Mouse (Mus musculus): ENCODE data around the gene Sorcs3. TPM values are rescaled to one million over a fixed set of nuclear protein-coding genes. Genes with fewer than 3 reads are reported as not detected.
A peak's percentile ranks its signal among the peaks of the same experiment; 100 is the strongest.

Gene Sorcs3
- total and polyA plus RNA-seq, 2 experiments from 2014 or later: 18.3 to 25.3 TPM

DNA sequence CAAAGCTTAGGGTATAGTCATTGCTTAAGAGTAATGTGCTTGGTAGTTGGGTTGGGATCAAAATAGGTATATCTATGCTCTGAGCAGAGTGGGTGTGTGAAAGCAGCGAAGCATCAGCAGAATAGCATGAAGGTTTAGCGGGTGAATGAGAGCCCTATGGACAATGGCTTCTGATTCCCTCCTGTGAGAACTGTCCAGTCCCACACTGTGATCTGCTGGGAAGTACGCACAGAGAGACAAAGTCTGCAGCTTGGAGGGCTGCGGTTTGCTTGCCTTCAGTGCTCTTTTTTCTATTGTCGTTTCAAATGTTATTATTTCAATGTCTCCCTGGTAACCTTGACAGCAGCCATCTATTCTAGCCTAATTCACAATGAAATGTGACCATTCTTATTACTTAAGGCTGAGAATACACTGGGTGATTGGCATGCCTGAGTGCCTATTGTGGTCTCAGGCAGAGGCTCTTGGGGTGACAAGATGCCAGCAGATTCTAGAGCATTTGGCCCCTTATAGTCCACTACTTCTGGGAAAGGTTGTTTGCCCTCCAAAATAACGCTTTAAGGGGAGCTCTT is 520.1 kb downstream of the Sorcs3 start:
- Histone ChIP-seq H3K36me3 (ENCODE audit: insufficient read depth, low read length) (no peaks in the 10 kb centered on the region), H3K27me3 (ENCODE audit: insufficient read depth, low read length) (no peaks in the 10 kb centered on the region), H3K27ac (ENCODE audit: low read depth, low read length) (no peak overlapping the region), H3K9ac (replicated peaks; ENCODE audit: low read length, poor library complexity, severe bottlenecking) (no peak overlapping the region), H3K9me3 (ENCODE audit: low read length) (no peaks in the 10 kb centered on the region), H3K4me1 (ENCODE audit: insufficient read depth, low read length) (no peaks in the 10 kb centered on the region; the same call in 1 of the 2 replicates), H3K4me3 (ENCODE audit: low read depth, low read length) (no peak overlapping the region), H3K4me2 (ENCODE audit: low read depth, low read length, poor library complexity, severe bottlenecking) (no peak overlapping the region)
- DNase-seq (ENCODE audit: low spot score) (peak; percentile 16), ATAC-seq (ENCODE audit: low FRiP score) (no peak)
- 22% methylated on average over 6 of the region's 6 CpGs for WGBS
- TF ChIP-seq CTCF (IDR thresholded peaks at IDR 0.05): no peak

DNA sequence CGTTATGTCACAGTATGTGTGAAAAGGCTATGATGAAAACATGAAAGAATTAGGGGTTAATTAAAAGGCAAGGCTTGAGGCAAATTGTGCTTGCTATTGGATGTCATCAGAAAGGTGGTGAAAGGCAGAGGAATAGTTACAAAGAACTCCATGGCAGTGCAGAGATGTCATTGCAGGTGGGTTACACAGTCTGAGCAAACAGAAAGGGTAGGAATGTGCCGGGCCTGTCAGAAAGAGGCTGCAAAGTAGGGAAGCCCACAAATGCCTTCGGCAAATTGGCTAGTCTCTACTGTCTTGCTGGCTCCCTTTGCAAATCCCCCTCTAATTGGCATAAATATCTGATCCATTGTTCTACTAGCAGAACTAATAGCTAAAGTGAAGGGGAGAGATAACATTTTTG is 521.2 kb downstream of the Sorcs3 start:
- TF ChIP-seq CTCF (IDR thresholded peaks at IDR 0.05): no peak
- no peak for DNase-seq (ENCODE audit: low spot score)

DNA sequence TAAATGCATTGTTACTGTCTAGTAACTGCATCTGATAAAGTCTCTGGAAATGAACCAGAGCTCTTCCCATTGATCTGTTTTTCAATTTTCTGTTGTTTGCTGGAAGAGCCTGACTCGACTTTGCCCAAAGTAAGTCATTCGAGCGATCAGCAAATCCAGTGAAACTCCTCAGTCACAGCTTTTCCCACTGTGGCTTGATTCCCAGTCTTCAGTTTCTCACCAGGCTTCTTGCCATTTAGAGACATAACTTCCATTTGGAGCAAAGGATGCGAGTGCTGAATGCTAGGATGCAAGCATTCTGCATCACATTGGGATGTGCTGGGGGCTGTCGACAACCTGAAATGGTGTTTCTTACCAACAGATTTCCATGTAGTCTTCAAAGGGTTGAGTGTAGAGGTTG is 521.8 kb downstream of the Sorcs3 start:
- H3K36me3 ChIP-seq (ENCODE audit: insufficient read depth, low read length): no peaks in the 10 kb centered on the region
- no peak for TF ChIP-seq CTCF (IDR thresholded peaks at IDR 0.05)
- H3K4me1 ChIP-seq (ENCODE audit: insufficient read depth, low read length): no peaks in the 10 kb centered on the region; the same call in 1 of the 2 replicates
- no peaks in the 10 kb centered on the region for H3K27me3 ChIP-seq (ENCODE audit: insufficient read depth, low read length)
- no peak overlapping the region for H3K27ac ChIP-seq (ENCODE audit: low read depth, low read length)
- WGBS: 90% methylated on average over 5 of the region's 5 CpGs
- no peak overlapping the region for H3K9ac ChIP-seq (replicated peaks; ENCODE audit: low read length, poor library complexity, severe bottlenecking)
- H3K4me2 ChIP-seq (ENCODE audit: low read depth, low read length, poor library complexity, severe bottlenecking): no peak overlapping the region
- no peaks in the 10 kb centered on the region for H3K9me3 ChIP-seq (ENCODE audit: low read length)
- no peak overlapping the region for H3K4me3 ChIP-seq (ENCODE audit: low read depth, low read length)
- DNase-seq (ENCODE audit: low spot score): no peak
- no peak for ATAC-seq (ENCODE audit: low FRiP score)

More for the DNA sequence above, 521.2 kb downstream of the Sorcs3 start:
- Histone ChIP-seq H3K4me3 (ENCODE audit: low read depth, low read length) (no peak overlapping the region), H3K27me3 (ENCODE audit: insufficient read depth, low read length) (no peaks in the 10 kb centered on the region), H3K9ac (replicated peaks; ENCODE audit: low read length, poor library complexity, severe bottlenecking) (no peak overlapping the region), H3K27ac (ENCODE audit: low read depth, low read length) (no peak overlapping the region), H3K4me1 (ENCODE audit: insufficient read depth, low read length) (no peaks in the 10 kb centered on the region; the same call in 1 of the 2 replicates), H3K4me2 (ENCODE audit: low read depth, low read length, poor library complexity, severe bottlenecking) (no peak overlapping the region), H3K36me3 (ENCODE audit: insufficient read depth, low read length) (no peaks in the 10 kb centered on the region), H3K9me3 (ENCODE audit: low read length) (no peaks in the 10 kb centered on the region)
- no peak for ATAC-seq (ENCODE audit: low FRiP score)
- 36% methylated on average over 3 of the region's 3 CpGs for WGBS

DNA sequence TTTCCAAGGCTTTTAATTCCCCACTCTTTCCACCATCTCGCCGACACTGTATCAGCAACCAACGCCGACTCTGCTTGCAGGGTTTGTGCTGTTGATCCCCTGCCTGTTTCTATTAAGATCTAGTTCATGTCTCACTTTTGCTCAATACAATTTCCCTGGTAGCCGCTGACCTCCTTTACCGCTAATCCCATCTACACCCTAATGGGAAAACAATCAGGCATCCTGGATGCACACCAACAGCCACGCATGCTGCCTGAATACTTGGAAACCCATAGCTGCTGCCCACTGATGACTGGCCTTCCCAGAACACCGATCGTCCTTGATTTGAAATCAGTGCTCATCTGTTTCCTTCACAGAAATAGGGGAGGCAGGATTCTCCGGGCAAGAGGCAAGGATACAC is 525.9 kb downstream of the Sorcs3 start:
- no peaks in the 10 kb centered on the region for H3K9me3 ChIP-seq (ENCODE audit: low read length)
- no peak for DNase-seq (ENCODE audit: low spot score)
- WGBS: 66% methylated on average over 10 of the region's 10 CpGs

DNA sequence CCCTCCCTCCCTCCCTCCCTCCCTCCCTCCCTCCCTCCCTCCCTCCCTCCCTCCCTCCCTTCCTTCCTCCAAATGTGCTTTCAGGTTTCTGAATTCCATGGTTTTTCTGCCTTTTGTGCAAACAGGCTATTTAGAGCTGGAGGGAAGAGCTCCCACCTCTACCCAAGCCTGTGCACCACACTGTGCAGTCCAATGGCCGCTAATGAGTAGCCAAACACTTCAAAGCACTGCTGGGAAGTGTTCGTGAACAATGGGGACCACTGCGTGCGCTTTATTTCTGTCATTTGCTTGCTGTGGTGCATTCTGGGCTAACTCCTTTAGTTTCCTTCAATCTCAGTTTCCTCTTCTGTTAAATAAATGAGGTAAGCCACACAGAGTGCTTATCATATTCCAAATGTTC is 528.5 kb downstream of the Sorcs3 start:
- DNase-seq (ENCODE audit: low spot score): no peak
- WGBS: 38% methylated on average over 4 of the region's 4 CpGs

More for the DNA sequence above, 525.9 kb downstream of the Sorcs3 start:
- Histone ChIP-seq H3K9ac (replicated peaks; ENCODE audit: low read length, poor library complexity, severe bottlenecking) (no peak overlapping the region), H3K27ac (ENCODE audit: low read depth, low read length) (no peak overlapping the region), H3K36me3 (ENCODE audit: insufficient read depth, low read length) (no peaks in the 10 kb centered on the region), H3K4me1 (ENCODE audit: insufficient read depth, low read length) (no peaks in the 10 kb centered on the region; the same call in 1 of the 2 replicates), H3K27me3 (ENCODE audit: insufficient read depth, low read length) (no peaks in the 10 kb centered on the region), H3K4me3 (ENCODE audit: low read depth, low read length) (no peak overlapping the region), H3K4me2 (ENCODE audit: low read depth, low read length, poor library complexity, severe bottlenecking) (no peak overlapping the region)
- no peak for ATAC-seq (ENCODE audit: low FRiP score)
- TF ChIP-seq CTCF (IDR thresholded peaks at IDR 0.05): no peak

DNA sequence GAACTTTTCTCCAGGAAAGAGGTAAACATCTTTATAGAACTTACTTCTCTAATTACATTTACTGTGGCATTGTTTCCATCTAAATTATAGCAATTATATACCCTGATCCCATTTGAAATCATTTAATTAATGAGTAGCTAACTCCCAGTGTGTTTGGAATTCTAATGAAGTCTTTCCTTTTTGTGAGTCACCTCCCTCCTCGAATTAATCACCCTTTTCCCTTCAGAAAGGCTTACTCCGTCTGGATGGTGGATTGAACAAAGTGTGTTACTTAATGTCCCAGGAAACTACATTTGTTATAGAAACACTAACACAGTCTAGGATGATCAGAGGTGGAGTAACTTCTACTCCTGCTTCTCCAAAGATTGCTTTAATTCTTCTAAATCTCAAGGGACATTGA is 531.7 kb downstream of the Sorcs3 start:
- ATAC-seq (ENCODE audit: low FRiP score): no peak
- no peak overlapping the region for H3K4me2 ChIP-seq (ENCODE audit: low read depth, low read length, poor library complexity, severe bottlenecking)

More for the DNA sequence above, 528.5 kb downstream of the Sorcs3 start:
- TF ChIP-seq CTCF (IDR thresholded peaks at IDR 0.05): no peak
- H3K4me1 ChIP-seq (ENCODE audit: insufficient read depth, low read length): no peaks in the 10 kb centered on the region
- H3K27me3 ChIP-seq (ENCODE audit: insufficient read depth, low read length): no peaks in the 10 kb centered on the region
- no peak overlapping the region for H3K4me2 ChIP-seq (ENCODE audit: low read depth, low read length, poor library complexity, severe bottlenecking)
- no peaks in the 10 kb centered on the region for H3K36me3 ChIP-seq (ENCODE audit: insufficient read depth, low read length)
- no peak overlapping the region for H3K27ac ChIP-seq (ENCODE audit: low read depth, low read length)
- ATAC-seq (ENCODE audit: low FRiP score): no peak
- H3K9me3 ChIP-seq (ENCODE audit: low read length): no peaks in the 10 kb centered on the region
- no peak overlapping the region for H3K9ac ChIP-seq (replicated peaks; ENCODE audit: low read length, poor library complexity, severe bottlenecking)
- H3K4me3 ChIP-seq (ENCODE audit: low read depth, low read length): no peak overlapping the region

More for the DNA sequence above, 531.7 kb downstream of the Sorcs3 start:
- no peaks in the 10 kb centered on the region for H3K9me3 ChIP-seq (ENCODE audit: low read length)
- H3K36me3 ChIP-seq (ENCODE audit: insufficient read depth, low read length): no peaks in the 10 kb centered on the region
- no peak overlapping the region for H3K9ac ChIP-seq (replicated peaks; ENCODE audit: low read length, poor library complexity, severe bottlenecking)
- TF ChIP-seq CTCF (IDR thresholded peaks at IDR 0.05): no peak
- no peak overlapping the region for H3K4me3 ChIP-seq (ENCODE audit: low read depth, low read length)
- WGBS: 31% methylated on average over 2 of the region's 2 CpGs
- no peaks in the 10 kb centered on the region for H3K4me1 ChIP-seq (ENCODE audit: insufficient read depth, low read length)
- no peak for DNase-seq (ENCODE audit: low spot score)
- H3K27me3 ChIP-seq (ENCODE audit: insufficient read depth, low read length): no peaks in the 10 kb centered on the region
- no peak overlapping the region for H3K27ac ChIP-seq (ENCODE audit: low read depth, low read length)

All from midbrain, postnatal 0 days (tissue).